ENCODE assay signal across 10 mouse cellular contexts in the genomic region with DNA sequence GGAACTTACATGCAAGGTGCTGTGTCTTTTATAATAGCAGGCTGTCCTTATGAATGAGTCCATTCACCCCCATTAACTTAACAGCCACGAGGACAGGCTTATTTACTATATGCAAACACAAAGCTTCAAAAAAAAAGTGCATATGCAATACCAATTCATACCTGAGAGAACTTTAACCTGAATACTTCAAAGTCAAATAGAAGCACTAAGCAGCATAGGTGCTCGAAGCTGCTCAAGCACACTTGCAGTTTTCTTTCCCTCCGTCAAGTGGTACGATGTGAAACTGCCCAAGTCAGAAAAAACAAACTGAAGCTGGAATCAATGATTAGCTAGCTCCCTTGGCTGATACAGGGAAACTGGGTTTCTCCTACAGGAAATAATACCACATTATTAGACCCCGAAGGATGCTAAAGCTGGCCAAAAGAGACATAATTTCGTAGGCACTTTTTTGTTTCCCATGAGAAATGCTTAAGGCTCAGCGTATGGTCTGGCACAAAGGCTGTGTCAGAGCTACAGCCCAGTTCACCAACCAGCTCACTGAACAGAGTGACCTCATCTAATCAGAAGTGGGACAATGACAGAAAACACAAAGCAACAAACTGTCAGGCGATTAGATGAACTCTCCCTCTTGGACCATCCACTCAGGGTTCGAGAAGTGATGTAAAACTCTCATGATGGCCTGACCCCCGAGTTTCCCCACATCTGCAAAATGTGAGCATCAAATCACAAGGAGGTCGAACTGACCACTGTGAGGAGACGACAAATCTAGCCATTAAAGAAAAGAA. TPM values are rescaled to one million over a fixed set of nuclear protein-coding genes. Genes with fewer than 3 reads are reported as not detected.
DNase-seq lines count a peak whose midpoint lies in the region; ATAC-seq and TF ChIP-seq lines count a peak whose summit lies in the region.
"Had no signal": no experiment of that assay in that cellular context is flagged by ENCODE, and none has a peak within 500 bp of the region (broad histone marks: within the 10 kb centered on the region; RNA-seq: fewer than 3 reads in every experiment).

No protein-coding gene starts in this region.

- no peak for TF ChIP-seq POLR2A in small intestine, adult 2 months (IDR thresholded peaks at IDR 0.05; ENCODE audit: low read depth, low read length)

- peak overlapping the region; percentile 98 for H3K4me2 ChIP-seq in liver, embryonic 15.5 days

- H3K4me3 ChIP-seq in heart, embryonic 10.5 days: peak overlapping the region; percentile 95
- H3K4me3 ChIP-seq in megakaryocyte, embryonic 14.5 days (replicated peaks): peak overlapping the region; percentile 99
- peak overlapping the region; percentile 92 for H3K4me3 ChIP-seq in liver, embryonic 15.5 days (replicated peaks)
- H3K4me3 ChIP-seq in small intestine, adult 2 months (ENCODE audit: low read depth, low read length): peak overlapping the region; percentile 29; the same call in 1 of the 2 replicates

- H3K9me3 ChIP-seq in heart, embryonic 10.5 days: no peaks in the 10 kb centered on the region
- peaks cover 3% of the 10 kb centered on the region for H3K9me3 ChIP-seq in megakaryocyte, embryonic 14.5 days
- H3K9me3 ChIP-seq in liver, embryonic 15.5 days (replicated peaks): no peaks in the 10 kb centered on the region

- peak overlapping the region; percentile 97; the same call in 1 of the 2 replicates for H3K27ac ChIP-seq in heart, embryonic 10.5 days
- H3K27ac ChIP-seq in liver, embryonic 15.5 days (replicated peaks): 0 out of 2 replicates have a peak overlapping the region, but pooled peaks have one; percentile 2
- peak overlapping the region; percentile 80 for H3K27ac ChIP-seq in small intestine, adult 2 months (ENCODE audit: insufficient read depth, low read depth, low read length)

- 54% methylated on average over 12 of the region's 12 CpGs for WGBS in heart, embryonic 10.5 days
- WGBS in liver, embryonic 15.5 days (ENCODE audit: insufficient replicate concordance): 69% methylated on average over 12 of the region's 12 CpGs
- WGBS in small intestine, adult 2 months: 23% methylated on average over 12 of the region's 12 CpGs

- H3K4me1 ChIP-seq in heart, embryonic 10.5 days: peaks cover 35% of the 10 kb centered on the region
- H3K4me1 ChIP-seq in megakaryocyte, embryonic 14.5 days: peaks cover 55% of the 10 kb centered on the region
- peaks cover 42% of the 10 kb centered on the region for H3K4me1 ChIP-seq in liver, embryonic 15.5 days (replicated peaks)
- peaks cover 8% of the 10 kb centered on the region; the same call in 1 of the 2 replicates for H3K4me1 ChIP-seq in small intestine, adult 2 months (ENCODE audit: control insufficient read depth, insufficient read depth, insufficient read length, low read length)

- H3K27me3 ChIP-seq in heart, embryonic 10.5 days (ENCODE audit: insufficient read depth, poor library complexity, severe bottlenecking): no peaks in the 10 kb centered on the region
- H3K27me3 ChIP-seq in megakaryocyte, embryonic 14.5 days (replicated peaks): no peaks in the 10 kb centered on the region
- peaks cover 23% of the 10 kb centered on the region for H3K27me3 ChIP-seq in liver, embryonic 15.5 days
- H3K27me3 ChIP-seq in small intestine, adult 2 months (ENCODE audit: control insufficient read depth, insufficient read depth, low read length): no peaks in the 10 kb centered on the region

- no peak for TF ChIP-seq CTCF in small intestine, adult 2 months (IDR thresholded peaks at IDR 0.05; ENCODE audit: extremely low read depth, insufficient read length, insufficient replicate concordance, low read depth, low read length)

- intact Hi-C loops in heart, postnatal 14 days (cut with DNase I): no loop called here
- intact Hi-C loops in left cerebral cortex, postnatal 10 days (cut with DNase I): loop anchor here (5.0 kb wide), 1 partner anchor 76 kb away; a partner anchor contains a TSS

- peak; percentile 63 for DNase-seq in heart, embryonic 10.5 days (ENCODE audit: low spot score)
- no peak for DNase-seq in heart, postnatal 14 days
- no peak for DNase-seq in left cerebral cortex, postnatal 10 days (ENCODE audit: extremely low spot score in 1 of 2, low spot score in 2 of 2)
- DNase-seq in T-cell, adult 2 months (ENCODE audit: low spot score): no peak
- DNase-seq: cerebellum, adult 11-12 months; forebrain, postnatal 0 days had no signal

- peaks cover 3% of the 10 kb centered on the region; the same call in 1 of the 2 replicates for H3K36me3 ChIP-seq in heart, embryonic 10.5 days
- peaks cover 23% of the 10 kb centered on the region for H3K36me3 ChIP-seq in megakaryocyte, embryonic 14.5 days (replicated peaks; ENCODE audit: low read length)
- peaks cover 4% of the 10 kb centered on the region for H3K36me3 ChIP-seq in liver, embryonic 15.5 days (replicated peaks)
- H3K36me3 ChIP-seq in small intestine, adult 2 months (ENCODE audit: control insufficient read depth, insufficient read depth, low read length): peaks cover 2% of the 10 kb centered on the region; the same call in 1 of the 2 replicates

- H3K9ac ChIP-seq in liver, embryonic 15.5 days: peak overlapping the region; percentile 93; the same call in 1 of the 2 replicates
- H3K9ac ChIP-seq: forebrain, postnatal 0 days had no signal

- ATAC-seq in megakaryocyte, adult 5-6 weeks (ENCODE audit: poor library complexity, severe bottlenecking): no peak
- ATAC-seq in liver, embryonic 15.5 days (ENCODE audit: insufficient read depth): no peak
- ATAC-seq: forebrain, postnatal 0 days had no signal

RNA-seq across cellular contexts. Expression of a gene that starts 2.2 kb away (rescaled TPM):
- polyA plus RNA-seq in heart, embryonic 10.5 days (2016; fragmentation: Nextera tagmentation; extraction: Ambion mirVana): 6.3 and 7.7 TPM in 2 replicates
- 10 to 100 TPM; 23.4 to 24.9 TPM for total RNA-seq in heart, postnatal 14 days (2021)
- polyA plus RNA-seq in megakaryocyte, embryonic 14.5 days (2012; ENCODE audit: insufficient read depth, low replicate concordance): 6.9 and 8.0 TPM in 2 replicates
- 4.9 and 6.2 TPM in 2 replicates for total RNA-seq in megakaryocyte, adult 5-6 weeks (2015)
- total RNA-seq in megakaryocyte, adult 5-6 weeks (2017): 4.4 and 4.8 TPM in 2 replicates
- 8.5 and 9.5 TPM in 2 replicates for polyA plus RNA-seq in liver, embryonic 15.5 days (2015; fragmentation: Nextera tagmentation; extraction: Ambion mirVana)
- 7.1 and 23.3 TPM in 2 replicates for polyA plus RNA-seq in small intestine, adult 2 months (2012; rRNA removed)
- total RNA-seq in left cerebral cortex, postnatal 10 days (2021): 1 to 10 TPM; 8.1 to 8.2 TPM

Comparison
In these comparisons a context has a peak if more than half of its experiments do, and no peak if none do; other contexts are left out.
1. H3K27ac ChIP-seq: peak in every context shown above with its lines; median percentile 97 in heart, embryonic 10.5 days; 80 in small intestine, adult 2 months; 2 in liver, embryonic 15.5 days.
2. H3K4me3 ChIP-seq: peak in every context shown above with its lines; median percentile 99 in megakaryocyte, embryonic 14.5 days; 95 in heart, embryonic 10.5 days; 92 in liver, embryonic 15.5 days; 29 in small intestine, adult 2 months.